Mouse (Mus musculus) heart, embryonic 10.5 days (tissue): ENCODE measurements around the gene Cckbr. TPM values are rescaled to one million over a fixed set of nuclear protein-coding genes. Genes with fewer than 3 reads are reported as not detected.
"Not testable (repeated sequence)": the region's sequence is repeated elsewhere in the genome, so short reads cannot be mapped to it uniquely, and the experiment has no call there.

Experiments
- DNase-seq: peaks from one replicate; pipeline ENCODE4 v3.0.0-alpha.2; 2017; ENCODE audit warnings: low spot score
- H3K27ac ChIP-seq: fragments of 300-500 bp; sonication (generic); 2 replicates; pipeline ENCODE4 v1.5.1; 2016; ENCODE audit warnings: mild to moderate bottlenecking
- H3K27me3 ChIP-seq: fragments of 300-500 bp; sonication (generic); 2 replicates; pipeline ENCODE4 v1.6.1; 2016; ENCODE audit warnings: mild to moderate bottlenecking; ENCODE audit not compliant: poor library complexity, insufficient read depth, severe bottlenecking
- H3K36me3 ChIP-seq: fragments of 300-500 bp; sonication (generic); 2 replicates; pipeline ENCODE4 v1.6.1; 2016; ENCODE audit warnings: mild to moderate bottlenecking, moderate library complexity
- H3K4me1 ChIP-seq: fragments of 300-500 bp; sonication (generic); 2 replicates; pipeline ENCODE4 v1.6.1; 2016; ENCODE audit warnings: mild to moderate bottlenecking
- H3K4me3 ChIP-seq: fragments of 300-500 bp; sonication (generic); 2 replicates; pipeline ENCODE4 v1.5.1; 2016; ENCODE audit warnings: mild to moderate bottlenecking, moderate library complexity
- H3K9me3 ChIP-seq: fragments of 300-500 bp; sonication (generic); 2 replicates; pipeline ENCODE4 v1.6.1; 2016; ENCODE audit warnings: mild to moderate bottlenecking, moderate library complexity
- WGBS: fragments of 180-500 bp; shearing (Covaris S2); methylation state at CpG from one replicate; pipeline ENCODE4 v1.1.7; 2016; 5-methylcytosine and 5-hydroxymethylcytosine counted together
- polyA plus RNA-seq: library from polyadenylated mRNA; unstranded; fragments of >200 nt; fragmentation: Nextera tagmentation; extraction: Ambion mirVana; gene quantifications from 2 replicates; pipeline ENCODE4 v1.2.1, GENCODE M21; 2016

Cckbr gene
- 0.09 and 0.31 TPM in 2 replicates for polyA plus RNA-seq

GRCm38 (mm10) chr7:105425424-105426043, at the start of gene Cckbr:
Cckbr (plus strand) TSS chr7:105425731.
- H3K27me3 ChIP-seq = peaks cover 68% of the 10 kb centered on the region
- H3K4me3 ChIP-seq = peak within 1 kb of the TSS; percentile 63
- peak within 1 kb of the TSS; percentile 30; the same call in 1 of the 2 replicates for H3K27ac ChIP-seq
- H3K36me3 ChIP-seq = no peaks in the 10 kb centered on the region
- 3% methylated on average over 31 of the region's 31 CpGs for WGBS
- DNase-seq = no peak
- no peaks in the 10 kb centered on the region for H3K9me3 ChIP-seq
- peaks cover 20% of the 10 kb centered on the region for H3K4me1 ChIP-seq

DNA sequence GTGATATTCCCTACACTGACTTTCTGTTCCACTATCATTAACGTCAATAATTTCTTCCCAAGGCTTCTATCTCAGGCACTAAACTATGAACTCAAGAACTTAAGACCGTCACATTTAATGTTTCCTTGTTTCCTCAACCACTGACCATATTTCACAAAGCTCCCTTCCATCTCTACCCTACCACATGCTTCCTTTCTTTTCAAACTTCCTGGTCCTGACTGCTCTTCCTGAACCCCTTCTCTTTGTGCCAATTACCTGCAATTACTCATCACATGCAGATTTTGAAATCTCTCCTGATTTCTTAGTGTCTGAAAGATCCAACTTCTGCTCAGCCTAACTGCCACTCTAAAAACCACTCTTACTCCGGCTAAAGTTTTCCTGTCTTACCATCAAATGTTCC, 45.2 kb upstream of the Cckbr start:
- no peak for DNase-seq
- H3K27ac ChIP-seq = no peak overlapping the region
- H3K36me3 ChIP-seq = peaks cover 76% of the 10 kb centered on the region
- H3K4me3 ChIP-seq = no peak overlapping the region
- no peaks in the 10 kb centered on the region for H3K4me1 ChIP-seq
- 95% methylated on average over 3 of the region's 3 CpGs for WGBS
- H3K9me3 ChIP-seq = no peaks in the 10 kb centered on the region
- H3K27me3 ChIP-seq = no peaks in the 10 kb centered on the region

GRCm38 (mm10) chr7:105387696-105388095, 37.8 kb upstream of the Cckbr start:
- H3K4me3 ChIP-seq = no peak overlapping the region
- no peaks in the 10 kb centered on the region for H3K9me3 ChIP-seq
- H3K27me3 ChIP-seq = no peaks in the 10 kb centered on the region
- H3K27ac ChIP-seq = no peak overlapping the region
- H3K36me3 ChIP-seq = peaks cover 71% of the 10 kb centered on the region
- 100% methylated on average over 2 of the region's 2 CpGs for WGBS
- no peak for DNase-seq
- no peaks in the 10 kb centered on the region for H3K4me1 ChIP-seq

DNA sequence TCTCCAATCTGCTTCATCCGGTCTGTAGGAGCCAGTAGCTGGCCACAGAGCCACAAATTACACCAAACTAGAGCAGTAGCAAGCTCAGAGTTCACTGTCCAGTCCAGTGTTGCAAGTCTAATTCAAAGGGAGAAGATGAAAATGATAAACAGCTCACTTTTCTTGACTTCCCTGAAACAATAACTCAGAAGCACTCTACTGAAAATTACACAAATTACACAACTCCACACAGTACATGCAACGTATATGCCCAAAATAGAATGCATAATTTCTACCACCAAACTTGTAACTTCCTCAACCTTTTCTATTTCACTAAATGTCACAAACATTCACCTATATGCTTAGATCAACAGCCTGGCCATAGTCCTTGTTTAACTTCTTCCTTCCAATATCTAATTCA, 35.3 kb upstream of the Cckbr start:
- DNase-seq = no peak
- Histone ChIP-seq H3K9me3 (no peaks in the 10 kb centered on the region), H3K27ac (no peak overlapping the region), H3K27me3 (no peaks in the 10 kb centered on the region), H3K4me1 (no peaks in the 10 kb centered on the region), H3K4me3 (no peak overlapping the region), H3K36me3 (peaks cover 46% of the 10 kb centered on the region)
- 90% methylated on average over 2 of the region's 2 CpGs for WGBS

GRCm38 (mm10) chr7:105394606-105395005, 30.9 kb upstream of the Cckbr start:
- Histone ChIP-seq H3K27ac (no peak overlapping the region), H3K4me1 (peaks cover 9% of the 10 kb centered on the region), H3K36me3 (peaks cover 9% of the 10 kb centered on the region), H3K27me3 (no peaks in the 10 kb centered on the region), H3K9me3 (no peaks in the 10 kb centered on the region), H3K4me3 (no peak overlapping the region)
- WGBS = 100% methylated on average over 1 of the region's 1 CpGs
- DNase-seq = no peak

DNA sequence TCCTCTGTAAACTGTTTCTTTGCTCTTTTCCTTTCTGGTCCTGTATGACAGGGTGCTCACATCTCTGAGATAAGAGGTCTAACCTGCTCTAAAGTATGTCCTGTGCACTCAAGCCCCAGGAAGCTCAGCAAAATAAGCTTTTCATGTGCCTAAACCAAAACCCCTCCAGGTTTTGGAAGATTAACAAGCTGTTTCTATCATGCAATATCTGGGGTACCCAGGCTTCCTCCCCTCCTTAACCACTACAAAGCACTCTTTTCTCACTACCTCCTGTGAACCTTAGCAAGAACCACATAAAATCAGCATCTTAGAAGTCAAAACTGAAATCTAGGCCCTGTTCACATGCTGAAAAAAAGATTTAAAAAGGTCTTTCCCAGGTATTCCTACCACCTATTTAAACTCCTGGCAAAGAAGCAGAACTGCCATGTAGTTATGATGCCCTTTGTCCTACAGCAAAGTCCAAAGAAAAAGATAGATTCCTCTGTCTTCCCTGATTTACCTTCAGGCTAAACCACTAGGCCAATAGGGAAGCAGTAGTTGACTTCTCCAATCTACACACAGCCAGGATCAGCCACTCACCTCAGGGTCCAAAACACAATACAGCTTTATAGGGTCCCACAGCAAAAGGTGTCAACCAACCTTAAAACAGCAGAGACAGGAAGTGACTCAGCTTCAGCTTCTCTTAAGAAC, 30.3 kb upstream of the Cckbr start:
- peaks cover 9% of the 10 kb centered on the region for H3K4me1 ChIP-seq
- H3K27ac ChIP-seq = no peak overlapping the region
- peaks cover 4% of the 10 kb centered on the region; the same call in 1 of the 2 replicates for H3K36me3 ChIP-seq
- H3K4me3 ChIP-seq = no peak overlapping the region
- no peaks in the 10 kb centered on the region for H3K9me3 ChIP-seq
- DNase-seq = no peak
- H3K27me3 ChIP-seq = no peaks in the 10 kb centered on the region

GRCm38 (mm10) chr7:105396126-105396525, 29.4 kb upstream of the Cckbr start:
- Histone ChIP-seq H3K4me1 (peaks cover 9% of the 10 kb centered on the region), H3K4me3 (no peak overlapping the region), H3K27ac (no peak overlapping the region), H3K9me3 (no peaks in the 10 kb centered on the region), H3K36me3 (peaks cover 4% of the 10 kb centered on the region; the same call in 1 of the 2 replicates), H3K27me3 (no peaks in the 10 kb centered on the region)
- DNase-seq = no peak

GRCm38 (mm10) chr7:105399058-105399934, 26.2 kb upstream of the Cckbr start:
- no peak for DNase-seq
- Histone ChIP-seq H3K4me3 (peak overlapping the region; percentile 95), H3K9me3 (no peaks in the 10 kb centered on the region), H3K36me3 (peaks cover 4% of the 10 kb centered on the region; the same call in 1 of the 2 replicates), H3K4me1 (peaks cover 9% of the 10 kb centered on the region), H3K27me3 (no peaks in the 10 kb centered on the region), H3K27ac (peak overlapping the region; percentile 93)
- 1% methylated on average over 25 of the region's 25 CpGs for WGBS

DNA sequence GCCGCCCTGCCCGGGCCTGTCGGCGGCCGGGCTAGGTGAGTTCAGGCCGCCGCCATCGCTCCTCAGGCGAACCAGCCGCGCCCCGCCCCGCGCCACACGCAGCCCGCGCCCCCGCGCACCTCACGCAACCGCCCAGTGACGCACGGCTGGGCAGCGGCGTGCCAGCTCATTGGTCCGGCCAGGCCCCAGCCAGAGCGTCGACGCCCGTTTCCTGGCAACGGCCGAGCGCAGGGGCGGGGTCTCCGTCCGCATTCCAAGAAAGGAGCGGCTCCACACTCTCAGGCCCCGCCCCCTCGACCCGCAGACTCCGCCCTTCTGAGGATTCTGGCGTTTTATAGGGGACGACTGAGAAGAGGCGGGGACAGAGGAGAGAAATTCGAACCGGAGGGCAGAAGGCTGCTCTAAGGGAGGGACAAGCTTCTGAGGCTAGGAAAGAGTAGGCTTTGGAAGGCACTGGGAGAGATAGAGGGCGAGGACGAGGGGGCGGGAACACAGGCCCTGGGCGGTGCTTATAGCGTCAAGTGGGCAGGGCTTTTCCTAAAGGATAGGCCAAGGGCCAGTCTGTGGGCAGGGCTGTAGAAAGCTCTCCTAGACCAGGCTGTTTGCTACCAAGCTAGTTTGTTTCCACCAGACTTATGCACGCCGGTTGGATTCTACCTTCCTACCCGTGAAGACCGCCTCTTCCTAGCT, 25.5 kb upstream of the Cckbr start, which contains the start of gene Fam160a2:
TSS of gene Fam160a2 (minus strand) at position 120 of the 690 bp plus-strand sequence.
- H3K4me3 ChIP-seq = peak within 1 kb of the TSS; percentile 95
- DNase-seq = peak; percentile 99
- H3K36me3 ChIP-seq = peaks cover 4% of the 10 kb centered on the region; the same call in 1 of the 2 replicates
- WGBS = under 1% methylated on average over 55 of the region's 55 CpGs
- H3K9me3 ChIP-seq = no peaks in the 10 kb centered on the region
- no peaks in the 10 kb centered on the region for H3K27me3 ChIP-seq
- H3K27ac ChIP-seq = peak within 1 kb of the TSS; percentile 93
- H3K4me1 ChIP-seq = peaks cover 9% of the 10 kb centered on the region

- Histone ChIP-seq H3K4me1 (peaks cover 4% of the 10 kb centered on the region; the same call in 1 of the 2 replicates), H3K36me3 (no peaks in the 10 kb centered on the region), H3K9me3 (no peaks in the 10 kb centered on the region), H3K27ac (no peak within 1 kb of the TSS), H3K4me3 (no peak within 1 kb of the TSS), H3K27me3 (no peaks in the 10 kb centered on the region)
- no peak for DNase-seq
- 62% methylated on average over 5 of the region's 5 CpGs for WGBS
Observed at GRCm38 (mm10) chr7:105404268-105404667, 21.3 kb upstream of the Cckbr start, which contains the start of gene Cnga4. Cnga4 (plus strand) TSS chr7:105404568.

GRCm38 (mm10) chr7:105406322-105406721, 19.2 kb upstream of the Cckbr start:
- DNase-seq = no peak
- Histone ChIP-seq H3K9me3 (no peaks in the 10 kb centered on the region), H3K4me1 (0 out of 2 replicates have a peak, but pooled peaks cover 3% of the 10 kb centered on the region), H3K27ac (no peak overlapping the region), H3K4me3 (no peak overlapping the region), H3K27me3 (no peaks in the 10 kb centered on the region), H3K36me3 (no peaks in the 10 kb centered on the region)
- WGBS = 61% methylated on average over 1 of the region's 1 CpGs

DNA sequence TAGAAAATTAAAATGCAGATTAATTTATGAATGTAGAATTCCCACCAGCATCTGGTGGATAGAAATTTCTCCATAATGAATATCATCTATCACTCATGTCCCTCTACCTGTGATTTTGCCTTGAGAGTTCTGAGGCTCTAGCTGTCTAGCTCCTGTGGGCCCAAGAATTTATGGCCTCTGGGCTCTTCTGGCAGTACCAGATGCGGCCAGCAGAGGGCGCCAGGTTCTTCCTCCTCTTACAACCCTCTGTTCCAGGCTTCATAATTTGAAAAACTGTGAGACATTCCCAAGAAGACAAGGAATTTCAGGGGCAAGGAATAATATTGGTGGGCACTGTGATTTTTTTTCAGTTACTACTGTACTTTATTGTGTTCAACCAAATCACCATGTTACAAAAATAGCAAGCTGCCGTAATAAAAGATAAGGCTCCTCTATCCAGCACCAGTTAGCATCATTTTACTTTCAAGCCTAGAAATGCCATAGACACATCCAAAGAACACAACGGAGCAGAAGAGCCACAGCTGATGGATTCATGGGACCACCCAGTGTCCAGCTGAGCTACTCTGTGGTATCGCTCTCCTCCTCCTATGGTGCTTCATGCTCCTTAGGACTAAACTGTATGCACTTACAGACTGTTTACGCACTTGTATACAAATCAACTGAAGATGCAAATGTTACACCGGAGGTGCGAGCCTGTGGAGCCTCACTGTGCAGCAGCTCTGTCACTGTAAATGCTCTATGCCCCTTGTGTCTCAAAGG, 13.5 kb upstream of the Cckbr start:
- not testable (repeated sequence) for H3K27me3 ChIP-seq, H3K9me3 ChIP-seq, H3K4me1 ChIP-seq, H3K36me3 ChIP-seq, H3K4me3 ChIP-seq, H3K27ac ChIP-seq
- DNase-seq = peak; percentile 86
- 47% methylated on average over 8 of the region's 8 CpGs for WGBS
